In genomic region chr19:3898952-3899351, GRCm38 (mm10) we compare ENCODE assay signal across 23 mouse cellular contexts. TPM values are rescaled to one million over a fixed set of nuclear protein-coding genes. Genes with fewer than 3 reads are reported as not detected.
DNase-seq lines count a peak whose midpoint lies in the region; ATAC-seq and TF ChIP-seq lines count a peak whose summit lies in the region.
"Had no signal": no experiment of that assay in that cellular context is flagged by ENCODE, and none has a peak within 500 bp of the region (broad histone marks: within the 10 kb centered on the region; RNA-seq: fewer than 3 reads in every experiment).

No protein-coding gene starts in this region.

- H3K4me1 ChIP-seq in CH12.LX (ENCODE audit: control insufficient read depth in 1 of 2, insufficient read depth in 2 of 2): peaks cover 11 to 41% of the 10 kb centered on the region in 2 experiments

- peak; percentile 56; the same call in 1 of the 2 replicates for ATAC-seq in megakaryocyte, adult 5-6 weeks (ENCODE audit: poor library complexity, severe bottlenecking)
- ATAC-seq in neutrophil, adult 5-6 weeks (ENCODE audit: extremely low read depth, insufficient number of reproducible peaks, low FRiP score, poor library complexity, severe bottlenecking): peak; percentile 51
- ATAC-seq: forebrain, embryonic 14.5 days; hindbrain, postnatal 0 days had no signal

- no peak for TF ChIP-seq POLR2A in CH12.LX (IDR thresholded peaks at IDR 0.05; ENCODE audit: low read depth, low read length)

- TF ChIP-seq EP300 in CH12.LX (IDR thresholded peaks at IDR 0.05; ENCODE audit: low read length): peak; percentile 77

- no peak overlapping the region for H3K9ac ChIP-seq in CH12.LX (ENCODE audit: insufficient read depth, low read depth)
- H3K9ac ChIP-seq: hindbrain, embryonic 13.5 days had no signal

- H3K4me3 ChIP-seq in gastrocnemius, adult 2 months: no peak overlapping the region
- peak overlapping the region in 1 of 3 experiments; percentile 12 for H3K4me3 ChIP-seq in CH12.LX (replicated peaks in 1 of 3; ENCODE audit: low read depth in 2 of 3, low read length in 2 of 3, poor library complexity in 1 of 3)
- H3K4me3 ChIP-seq: embryonic facial prominence, embryonic 10.5 days; erythroblast, embryonic 14.5 days; forebrain, embryonic 10.5 days; heart, embryonic 10.5 days; hindbrain, embryonic 13.5 days had no signal

- intact Hi-C loops in gastrocnemius, adult 2 months (cut with DNase I): no loop called here

- no peak; the same call in 1 of the 2 replicates for TF ChIP-seq RAD21 in CH12.LX (IDR thresholded peaks at IDR 0.05; ENCODE audit: low read depth, low read length)

- DNase-seq in gastrocnemius, adult 2 months: peak; percentile 12
- DNase-seq in gastrocnemius, postnatal 10 days: no peak
- DNase-seq in CH12.LX (ENCODE audit: extremely low read depth): peak; percentile 60
- DNase-seq in kidney, postnatal 14 days: no peak
- no peak for DNase-seq in right cerebral cortex, adult 18-20 months
- no peak for DNase-seq in cerebellum, postnatal 14 days
- DNase-seq: adrenal gland, adult 2 months; adrenal gland, postnatal 25 days; cerebellum, adult 11 months; cerebellum, adult 9-10 months; cerebellum, postnatal 36 days; gastrocnemius, postnatal 14 days; heart, adult 18-20 months; heart, postnatal 10 days had no signal

- peaks cover 71 to 87% of the 10 kb centered on the region in 2 experiments for H3K36me3 ChIP-seq in CH12.LX (replicated peaks in 1 of 2; ENCODE audit: control insufficient read depth in 1 of 2, insufficient read depth in 1 of 2, low read length in 1 of 2)

- TF ChIP-seq CTCF in gastrocnemius, adult 2 months (IDR thresholded peaks at IDR 0.05): no peak
- no peak for TF ChIP-seq CTCF in CH12.LX (conservative IDR thresholded peaks at IDR 0.05 in 1 of 2, IDR thresholded peaks at IDR 0.05 in 1 of 2; ENCODE audit: low read depth in 2 of 2, low read length in 2 of 2)

- in situ Hi-C loops in CH12.LX (cut with MboI; ENCODE audit: low pct_ligation_motif_present, low pct_unique_long_range_greater_than_20kb, low sequenced_read_pairs): no loop called here

- H3K4me2 ChIP-seq in CH12.LX (ENCODE audit: insufficient read depth, low read depth, poor library complexity, severe bottlenecking): no peak overlapping the region
- H3K4me2 ChIP-seq: hindbrain, embryonic 13.5 days had no signal

- dilution Hi-C loops in CH12.LX (cut with MboI; ENCODE audit: extremely low pct_ligation_motif_present, extremely low pct_unique_long_range_greater_than_20kb, low sequenced_read_pairs): no loop called here

- H3K27me3 ChIP-seq in CH12.LX (replicated peaks): no peaks in the 10 kb centered on the region
- H3K27me3 ChIP-seq: hindbrain, embryonic 13.5 days had no signal

- H3K79me2 ChIP-seq in CH12.LX (replicated peaks; ENCODE audit: control insufficient read depth, extremely low read depth, insufficient read depth, poor library complexity, severe bottlenecking): no peaks in the 10 kb centered on the region

- no peaks in the 10 kb centered on the region for H3K9me3 ChIP-seq in CH12.LX (replicated peaks; ENCODE audit: low read length)
- H3K9me3 ChIP-seq: embryonic facial prominence, embryonic 10.5 days; forebrain, embryonic 10.5 days; heart, embryonic 10.5 days; hindbrain, embryonic 13.5 days had no signal

- no peak overlapping the region for H3K27ac ChIP-seq in gastrocnemius, adult 2 months
- H3K27ac ChIP-seq in CH12.LX (ENCODE audit: insufficient read depth, low read depth): no peak overlapping the region
- H3K27ac ChIP-seq: embryonic facial prominence, embryonic 10.5 days; forebrain, embryonic 10.5 days; heart, embryonic 10.5 days; hindbrain, embryonic 13.5 days; hindbrain, postnatal 0 days had no signal

TF ChIP-seq in CH12.LX, 34 proteins besides CTCF, POLR2A, EP300 and RAD21:
- TF ChIP-seq USF1 (IDR thresholded peaks at IDR 0.05; ENCODE audit: low read depth, low read length) (no peak), IRF4 (IDR thresholded peaks at IDR 0.05; ENCODE audit: low read depth, low read length) (peak; percentile 87), UBTF (IDR thresholded peaks at IDR 0.05; ENCODE audit: low read depth, low read length) (0 out of 2 replicates have a peak, but pooled peaks have one; percentile 21)

RNA-seq across cellular contexts. Expression of gene Tcirg1, which starts 8.0 kb away (rescaled TPM):
- total RNA-seq in gastrocnemius, adult 2 months (2021): 1 to 10 TPM; 5.1 to 5.8 TPM
- 10 to 100 TPM; 13.6 to 31.1 TPM for total RNA-seq in gastrocnemius, postnatal 10 days (2021)
- total RNA-seq in CH12.LX (2012; rRNA removed) (46.6 and 53.2 TPM in 2 replicates), CH12.LX (2014; rRNA removed) (48.5 and 51.6 TPM in 2 replicates)
- 62.8 and 67.2 TPM in 2 replicates for polyA plus RNA-seq in CH12.LX (2012; ENCODE audit: insufficient read length, low read depth)
- 197 and 207 TPM in 2 replicates for total RNA-seq in megakaryocyte, adult 5-6 weeks (2015)
- total RNA-seq in megakaryocyte, adult 5-6 weeks (2017): 315 and 316 TPM in 2 replicates
- total RNA-seq in neutrophil, adult 5-6 weeks (2017): 158 and 167 TPM in 2 replicates

RNA-seq across cellular contexts. Expression of gene Ndufs8, which starts 13.6 kb away (rescaled TPM):
- 100 to 1,000 TPM; 211 to 334 TPM for total RNA-seq in gastrocnemius, adult 2 months (2021)
- total RNA-seq in gastrocnemius, postnatal 10 days (2021): 100 to 1,000 TPM; 181 to 205 TPM
- total RNA-seq in CH12.LX (2012; rRNA removed): 216 TPM in 2 replicates
- 196 and 248 TPM in 2 replicates for total RNA-seq in CH12.LX (2014; rRNA removed)
- 182 and 195 TPM in 2 replicates for polyA plus RNA-seq in CH12.LX (2012; ENCODE audit: insufficient read length, low read depth)
- 213 and 215 TPM in 2 replicates for total RNA-seq in megakaryocyte, adult 5-6 weeks (2015)
- 60.4 and 83.5 TPM in 2 replicates for total RNA-seq in megakaryocyte, adult 5-6 weeks (2017)
- 34.7 and 40.1 TPM in 2 replicates for total RNA-seq in neutrophil, adult 5-6 weeks (2017)

RNA-seq across cellular contexts. Expression of gene Aldh3b1, which starts 30.7 kb away (rescaled TPM):
- under 1 TPM; 0.77 to 0.98 TPM for total RNA-seq in gastrocnemius, adult 2 months (2021)
- total RNA-seq in gastrocnemius, postnatal 10 days (2021): 1 to 10 TPM; 4.2 to 5.7 TPM
- 5.7 and 8.1 TPM in 2 replicates for total RNA-seq in CH12.LX (2012; rRNA removed)
- total RNA-seq in CH12.LX (2014; rRNA removed): 3.7 and 5.9 TPM in 2 replicates
- 7.4 and 8.1 TPM in 2 replicates for polyA plus RNA-seq in CH12.LX (2012; ENCODE audit: insufficient read length, low read depth)
- total RNA-seq in megakaryocyte, adult 5-6 weeks (2015): 47.3 and 48.1 TPM in 2 replicates
- 104 TPM in 2 replicates for total RNA-seq in megakaryocyte, adult 5-6 weeks (2017)
- 78.5 and 85.2 TPM in 2 replicates for total RNA-seq in neutrophil, adult 5-6 weeks (2017)
- polyA plus RNA-seq: erythroblast, embryonic 14.5 days had no signal

RNA-seq across cellular contexts. Expression of gene Unc93b1, which starts 36.0 kb away (rescaled TPM):
- 1 to 10 TPM; 3.6 to 6.4 TPM for total RNA-seq in gastrocnemius, adult 2 months (2021)
- total RNA-seq in gastrocnemius, postnatal 10 days (2021): 10 to 100 TPM; 19.6 to 20.1 TPM
- total RNA-seq in CH12.LX (2012; rRNA removed) (77.9 and 84.7 TPM in 2 replicates), CH12.LX (2014; rRNA removed) (72.7 and 82.3 TPM in 2 replicates)
- polyA plus RNA-seq in CH12.LX (2012; ENCODE audit: insufficient read length, low read depth): 105 and 117 TPM in 2 replicates
- total RNA-seq in megakaryocyte, adult 5-6 weeks (2015): 242 and 258 TPM in 2 replicates
- total RNA-seq in megakaryocyte, adult 5-6 weeks (2017): 447 and 483 TPM in 2 replicates
- total RNA-seq in neutrophil, adult 5-6 weeks (2017): 628 and 632 TPM in 2 replicates

RNA-seq across cellular contexts. Expression of gene Chka, which starts 47.4 kb away (rescaled TPM):
- total RNA-seq in gastrocnemius, adult 2 months (2021): 1 to 10 TPM; 1.8 to 5.4 TPM
- 1 to 10 TPM; 6.0 to 7.0 TPM for total RNA-seq in gastrocnemius, postnatal 10 days (2021)
- total RNA-seq in CH12.LX (2012; rRNA removed) (10.1 and 10.3 TPM in 2 replicates), CH12.LX (2014; rRNA removed) (7.6 and 8.0 TPM in 2 replicates)
- polyA plus RNA-seq in CH12.LX (2012; ENCODE audit: insufficient read length, low read depth): 11.6 and 13.0 TPM in 2 replicates
- total RNA-seq in megakaryocyte, adult 5-6 weeks (2015): 15.9 and 18.9 TPM in 2 replicates
- total RNA-seq in megakaryocyte, adult 5-6 weeks (2017): 19.2 and 22.0 TPM in 2 replicates
- 16.6 and 26.0 TPM in 2 replicates for total RNA-seq in neutrophil, adult 5-6 weeks (2017)

Comparison
In these comparisons a context has a peak if more than half of its experiments do, and no peak if none do; other contexts are left out.
1. DNase-seq: peak in gastrocnemius, adult 2 months (single experiment) and CH12.LX (single experiment); none in gastrocnemius, postnatal 10 days (single experiment), kidney, postnatal 14 days (single experiment), right cerebral cortex, adult 18-20 months (single experiment) and cerebellum, postnatal 14 days (0 of 2).